Mouse (Mus musculus): ENCODE data around the gene B4galt3.

- TF ChIP-seq CTCF (IDR thresholded peaks at IDR 0.05) (no peak), EP300 (IDR thresholded peaks at IDR 0.05) (no peak)
Observed at GRCm38 (mm10) chr1:171221281-171222193, 48.6 kb upstream of the B4galt3 start.
